Mouse (Mus musculus): ENCODE measurements at regions not wholly inside any gene's neighbourhood (a gene's known extent, or its start where the extent isn't known, plus 50 kb on each side); places are given as distances from the start of the nearest gene placed in this dataset.

GRCm38 (mm10) chr5:54349775-54350332 is 351.6 kb downstream of the Stim2 start:
- Histone ChIP-seq H3K27me3 (replicated peaks) (no peaks in the 10 kb centered on the region), H3K27ac (no peak overlapping the region), H3K9me3 (no peaks in the 10 kb centered on the region), H3K36me3 (no peaks in the 10 kb centered on the region), H3K9ac (no peak overlapping the region), H3K4me3 (replicated peaks) (no peak overlapping the region), H3K4me1 (replicated peaks) (no peaks in the 10 kb centered on the region), H3K4me2 (replicated peaks) (no peak overlapping the region)
- WGBS = 70% methylated on average over 5 of the region's 5 CpGs
- ATAC-seq = no peak

GRCm38 (mm10) chr5:54356105-54356504 is 357.8 kb downstream of the Stim2 start:
- peak; percentile 67; the same call in 1 of the 2 replicates for ATAC-seq
- H3K4me3 ChIP-seq (replicated peaks) = no peak overlapping the region
- H3K4me1 ChIP-seq (replicated peaks) = no peaks in the 10 kb centered on the region
- H3K9me3 ChIP-seq = no peaks in the 10 kb centered on the region
- H3K9ac ChIP-seq = no peak overlapping the region
- no peaks in the 10 kb centered on the region for H3K36me3 ChIP-seq
- H3K27ac ChIP-seq = no peak overlapping the region
- WGBS = 18% methylated on average over 4 of the region's 4 CpGs
- H3K27me3 ChIP-seq (replicated peaks) = no peaks in the 10 kb centered on the region
- no peak overlapping the region for H3K4me2 ChIP-seq (replicated peaks)

- Histone ChIP-seq H3K4me2 (replicated peaks) (no peak overlapping the region), H3K27ac (no peak overlapping the region), H3K4me1 (replicated peaks) (no peaks in the 10 kb centered on the region), H3K36me3 (no peaks in the 10 kb centered on the region), H3K4me3 (replicated peaks) (no peak overlapping the region), H3K9me3 (no peaks in the 10 kb centered on the region), H3K27me3 (replicated peaks) (no peaks in the 10 kb centered on the region), H3K9ac (no peak overlapping the region)
- 60% methylated on average over 4 of the region's 4 CpGs for WGBS
- ATAC-seq = no peak
Measured at GRCm38 (mm10) chr5:54357501-54357900, 359.2 kb downstream of the Stim2 start.

GRCm38 (mm10) chr5:54358221-54358620 is 359.9 kb downstream of the Stim2 start:
- Histone ChIP-seq H3K36me3 (no peaks in the 10 kb centered on the region), H3K4me3 (replicated peaks) (no peak overlapping the region)

More at GRCm38 (mm10) chr5:54358221-54358620, 359.9 kb downstream of the Stim2 start:
- Histone ChIP-seq H3K9me3 (no peaks in the 10 kb centered on the region), H3K9ac (no peak overlapping the region), H3K4me2 (replicated peaks) (no peak overlapping the region), H3K27me3 (replicated peaks) (no peaks in the 10 kb centered on the region), H3K27ac (no peak overlapping the region), H3K4me1 (replicated peaks) (no peaks in the 10 kb centered on the region)
- no peak for ATAC-seq
- WGBS = 27% methylated on average over 2 of the region's 2 CpGs

Measured in intestine, embryonic 15.5 days (tissue).